Mouse (Mus musculus): ENCODE measurements around the gene Mpo.

DNA sequence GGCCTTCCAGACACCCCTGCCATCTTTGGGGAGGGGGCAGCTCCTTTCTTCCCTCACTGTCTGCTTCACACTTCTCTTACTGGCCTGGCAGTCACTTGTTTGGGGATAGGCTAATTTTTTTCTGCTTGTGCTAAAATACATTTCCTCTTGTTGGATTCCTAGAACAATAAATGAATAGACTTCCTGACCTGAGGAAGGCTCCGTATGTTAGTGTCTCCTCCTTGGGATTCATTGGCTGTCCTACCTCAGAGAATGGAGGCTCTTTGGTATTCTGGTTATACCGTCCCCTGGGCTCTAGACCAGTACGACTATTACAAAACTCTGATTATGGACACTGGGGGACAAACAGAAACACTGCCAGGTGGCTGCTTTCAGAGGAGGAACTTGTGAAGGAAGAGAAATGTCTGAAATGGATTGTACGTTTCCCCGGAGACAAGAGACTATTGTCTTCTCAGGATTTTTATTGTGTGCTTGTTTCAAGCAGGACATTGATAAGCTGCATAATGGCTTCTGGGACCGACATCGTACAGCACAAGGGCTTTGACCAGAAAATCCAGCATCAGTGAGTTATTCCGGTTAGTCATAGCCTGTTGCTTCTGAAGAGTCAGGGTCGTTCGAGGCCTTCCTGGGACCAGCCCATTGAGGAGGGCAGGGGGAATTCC is 35.0 kb downstream of the Mpo start, which contains the start of gene Lpo:
- TF ChIP-seq POLR2A (IDR thresholded peaks at IDR 0.05; ENCODE audit: borderline replicate concordance, extremely low read depth, insufficient read depth, insufficient read length, poor library complexity, severe bottlenecking) (no peak), CTCF (IDR thresholded peaks at IDR 0.05; ENCODE audit: borderline replicate concordance, extremely low read depth, insufficient read depth, insufficient read length) (no peak)
